Mouse (Mus musculus): ENCODE measurements around the gene Dek.

Dek gene

DNA sequence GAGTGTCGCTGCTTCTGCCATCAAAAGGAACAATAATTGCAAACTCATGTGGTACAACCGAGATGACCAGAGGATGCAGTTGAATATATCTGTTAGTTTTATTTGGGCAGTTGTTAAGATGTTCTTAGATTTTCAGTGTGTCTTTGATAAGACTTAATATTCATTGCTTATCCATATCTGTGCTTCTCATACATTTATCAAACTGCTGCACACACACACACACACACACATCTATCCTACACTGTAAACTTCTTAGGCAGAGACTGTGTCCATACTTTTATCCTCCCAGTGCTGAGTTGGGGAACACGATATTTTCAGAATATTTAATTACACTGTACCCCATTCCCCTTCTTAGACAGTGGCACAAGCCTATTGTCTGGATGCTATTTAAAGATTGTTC is 5.2 kb upstream of the Dek start:
- no peak for DNase-seq (ENCODE audit: low read depth, low spot score)

DNA sequence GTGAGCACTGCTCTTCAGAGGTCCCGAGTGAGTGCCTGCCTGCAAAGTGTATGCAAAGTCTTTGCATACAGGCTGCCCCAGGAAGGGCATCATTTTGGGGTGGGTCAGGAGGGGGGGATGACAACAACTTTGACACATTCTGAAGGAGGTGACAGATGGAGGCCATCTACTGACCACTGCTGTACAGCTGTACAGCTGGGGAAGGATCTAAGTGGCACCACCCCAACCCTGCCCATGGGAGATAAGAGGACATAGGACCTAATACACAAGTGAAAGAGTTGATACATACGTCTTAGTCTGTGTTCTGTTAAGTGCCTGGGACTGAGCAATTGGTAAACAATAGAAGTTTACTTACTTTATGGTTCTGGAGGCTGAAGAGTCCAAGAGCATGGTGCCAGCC is 3.2 kb upstream of the Dek start:
- DNase-seq (ENCODE audit: low read depth, low spot score): no peak

DNA sequence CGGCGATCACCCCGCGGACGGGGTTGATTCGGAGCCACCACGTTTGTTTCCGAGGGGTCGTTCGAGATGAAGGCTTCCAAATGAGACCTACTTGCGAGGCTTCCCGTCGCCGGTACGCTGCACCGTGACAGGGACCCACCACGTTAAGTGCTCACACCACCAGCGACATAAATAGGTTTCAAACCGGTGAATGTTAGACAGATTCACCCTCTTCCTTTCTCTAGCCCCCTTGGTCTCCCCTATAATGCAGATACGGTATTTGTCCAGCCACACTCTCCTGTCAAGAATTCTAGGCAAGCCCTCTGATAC is 533 bp upstream of the Dek start:
- DNase-seq (ENCODE audit: low read depth, low spot score): no peak

DNA sequence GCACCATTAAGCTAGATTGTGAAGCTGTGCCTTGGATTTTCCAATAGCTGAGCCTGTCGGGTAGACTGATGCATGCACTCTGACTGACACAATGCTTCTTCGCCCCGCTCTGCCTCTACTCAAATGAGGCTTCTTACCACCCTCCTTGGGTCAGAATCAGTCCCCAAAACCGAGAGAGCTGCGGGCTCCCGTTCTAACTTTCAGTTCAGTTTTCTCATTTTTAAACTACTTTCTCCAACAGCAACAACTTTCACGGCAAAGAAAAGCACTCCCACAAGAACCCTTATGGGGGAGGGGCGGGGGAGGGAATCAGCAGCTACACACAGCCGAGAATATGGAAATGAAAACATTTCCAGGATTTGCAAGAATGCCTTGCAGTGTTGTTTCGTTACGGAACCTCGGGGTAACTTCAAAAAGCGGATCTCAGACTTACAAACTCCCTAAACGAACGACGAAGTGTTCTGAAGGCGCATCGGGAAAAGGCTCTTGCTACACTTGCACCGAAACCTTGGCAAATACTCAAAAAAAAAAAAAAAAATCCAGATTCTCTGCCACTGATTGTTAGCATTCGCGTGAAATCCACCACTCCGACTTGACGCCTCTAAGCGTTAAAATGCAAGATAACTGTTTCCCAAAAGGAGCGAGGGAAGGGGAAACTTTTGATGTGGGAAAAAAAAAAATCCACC is 1.0 kb downstream of the Dek start:
- DNase-seq (ENCODE audit: low read depth, low spot score): peak; percentile 34

DNA sequence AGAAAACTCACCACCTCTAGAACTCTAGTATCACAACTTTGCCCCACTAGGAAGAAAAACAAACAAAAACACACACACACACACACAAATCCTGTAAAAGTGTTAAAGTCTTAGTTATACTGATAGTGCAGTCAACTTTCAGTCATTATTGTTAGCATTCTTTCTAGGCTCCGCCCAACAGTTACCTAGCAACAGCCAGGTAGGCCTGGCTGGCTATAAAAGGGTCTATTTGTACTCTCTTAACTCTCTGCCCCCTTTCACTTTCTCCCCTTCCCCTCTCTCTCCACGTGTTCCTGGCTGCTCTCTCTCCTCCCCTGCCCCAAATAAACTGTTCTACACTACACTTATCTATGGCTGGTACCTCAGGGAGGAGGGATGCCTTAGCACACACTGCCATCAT is 1.9 kb downstream of the Dek start:
- peak; percentile 25 for DNase-seq (ENCODE audit: low read depth, low spot score)

DNA sequence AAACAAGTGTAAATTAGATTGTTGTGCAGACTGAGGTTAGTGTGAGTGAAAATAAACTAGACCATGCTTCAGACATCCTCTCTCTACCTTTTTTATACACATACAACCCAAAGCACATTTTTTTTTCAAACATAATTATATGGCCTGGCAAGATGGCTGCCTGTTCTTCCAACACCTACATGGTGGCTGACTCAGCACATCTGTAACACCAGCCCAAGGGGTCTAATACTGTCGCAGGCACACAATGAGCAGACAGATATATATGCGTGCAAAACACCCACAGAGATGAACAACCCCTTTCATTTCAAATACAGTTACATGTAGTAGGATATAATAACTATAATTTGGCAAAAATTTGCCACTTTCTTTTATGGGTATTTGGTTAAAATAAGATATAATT is 5.4 kb downstream of the Dek start:
- no peak for DNase-seq (ENCODE audit: low read depth, low spot score)

DNA sequence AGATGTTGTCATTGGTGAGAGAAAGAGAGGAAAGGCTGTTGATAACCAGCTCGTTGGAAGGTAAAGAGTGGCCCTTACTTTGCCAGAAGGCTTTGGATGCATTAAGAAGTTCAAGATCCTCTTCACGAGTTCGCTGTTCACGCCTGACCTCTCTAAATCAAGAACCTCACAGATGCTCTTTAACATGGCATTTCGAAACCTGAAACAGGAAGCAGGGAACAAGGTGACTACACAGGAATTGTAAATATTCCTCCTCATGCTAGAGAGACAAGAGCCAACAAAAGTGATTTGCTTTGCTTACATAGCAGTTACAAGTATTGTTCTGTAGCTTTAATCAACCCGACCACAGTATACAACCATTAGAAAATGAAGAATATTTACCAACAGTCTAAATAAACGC is 6.7 kb downstream of the Dek start:
- DNase-seq (ENCODE audit: low read depth, low spot score): no peak

DNA sequence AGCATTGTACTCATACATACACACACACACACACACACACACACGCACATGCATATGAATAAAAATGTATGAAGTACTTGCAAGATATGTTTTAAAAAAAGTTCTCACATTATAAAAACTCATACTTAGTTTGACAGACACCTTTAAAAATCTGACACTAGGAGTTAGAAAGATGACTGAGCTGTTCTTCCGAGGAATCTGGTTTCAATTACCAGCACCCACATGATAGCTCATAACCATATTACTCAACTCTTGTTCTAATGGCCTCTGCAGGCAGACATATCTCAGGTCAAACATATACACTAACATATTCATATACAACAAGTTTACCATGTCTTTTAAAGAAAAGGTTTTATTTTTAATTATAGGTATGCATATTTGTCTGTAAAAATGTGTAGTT is 9.4 kb downstream of the Dek start:
- no peak for DNase-seq (ENCODE audit: low read depth, low spot score)

DNA sequence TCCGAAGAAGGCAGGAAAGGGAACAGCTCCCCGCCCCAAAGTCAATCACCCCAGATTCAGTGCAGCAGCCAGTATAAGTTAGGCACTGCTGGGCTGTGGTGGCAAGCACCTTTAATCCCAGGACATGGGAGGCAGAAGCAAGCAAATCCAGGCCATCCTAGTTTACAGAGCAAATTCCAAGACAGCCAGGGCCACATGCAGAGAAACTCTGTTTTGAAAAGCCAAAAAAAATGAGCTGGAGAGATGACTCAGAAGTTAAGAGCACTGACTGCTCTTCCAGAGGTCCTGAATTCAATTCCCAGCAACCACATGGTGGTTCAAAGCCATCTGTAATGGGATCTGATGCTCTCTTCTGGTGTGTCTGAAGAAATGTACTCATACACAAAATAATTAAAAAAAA is 12.2 kb downstream of the Dek start:
- no peak for DNase-seq (ENCODE audit: low read depth, low spot score)

DNA sequence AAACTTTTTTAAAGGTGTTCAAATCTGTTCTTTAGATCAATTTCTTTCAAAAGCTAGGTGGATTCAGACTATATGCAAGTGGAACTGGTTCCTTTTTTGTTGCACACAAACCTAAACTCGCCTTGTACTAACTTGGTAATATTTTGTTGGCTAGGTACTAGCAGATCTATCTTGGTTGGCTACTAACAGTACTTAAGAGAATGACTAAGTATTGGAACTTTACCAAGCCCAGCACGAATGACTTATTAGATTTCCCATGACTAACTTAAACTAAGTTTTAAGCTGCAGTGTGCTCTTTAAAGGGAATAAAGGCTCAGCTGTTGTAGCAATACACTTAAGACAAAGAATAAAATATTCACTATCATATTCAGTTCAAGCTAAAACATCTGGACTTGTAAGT is 16.7 kb downstream of the Dek start:
- no peak for DNase-seq (ENCODE audit: low read depth, low spot score)

DNA sequence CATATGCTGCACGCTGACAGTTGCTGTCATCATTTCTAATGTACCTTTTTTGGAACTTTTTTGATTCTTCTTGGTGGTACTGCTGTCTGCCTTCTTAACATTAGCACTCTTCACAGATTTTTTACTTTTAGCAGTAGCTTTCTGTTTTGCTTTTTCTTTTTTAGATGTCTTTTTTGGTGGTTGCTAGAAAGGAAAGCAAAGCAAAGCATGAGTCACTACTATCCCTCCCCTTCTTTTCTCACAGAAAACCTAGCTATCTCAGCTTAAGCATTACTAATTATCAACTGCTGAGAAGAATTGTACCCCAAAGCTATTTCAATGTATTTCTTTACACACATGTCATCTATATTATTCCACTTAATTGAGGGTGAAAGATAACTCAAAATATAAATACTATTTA is 17.6 kb downstream of the Dek start:
- no peak for DNase-seq (ENCODE audit: low read depth, low spot score)

DNA sequence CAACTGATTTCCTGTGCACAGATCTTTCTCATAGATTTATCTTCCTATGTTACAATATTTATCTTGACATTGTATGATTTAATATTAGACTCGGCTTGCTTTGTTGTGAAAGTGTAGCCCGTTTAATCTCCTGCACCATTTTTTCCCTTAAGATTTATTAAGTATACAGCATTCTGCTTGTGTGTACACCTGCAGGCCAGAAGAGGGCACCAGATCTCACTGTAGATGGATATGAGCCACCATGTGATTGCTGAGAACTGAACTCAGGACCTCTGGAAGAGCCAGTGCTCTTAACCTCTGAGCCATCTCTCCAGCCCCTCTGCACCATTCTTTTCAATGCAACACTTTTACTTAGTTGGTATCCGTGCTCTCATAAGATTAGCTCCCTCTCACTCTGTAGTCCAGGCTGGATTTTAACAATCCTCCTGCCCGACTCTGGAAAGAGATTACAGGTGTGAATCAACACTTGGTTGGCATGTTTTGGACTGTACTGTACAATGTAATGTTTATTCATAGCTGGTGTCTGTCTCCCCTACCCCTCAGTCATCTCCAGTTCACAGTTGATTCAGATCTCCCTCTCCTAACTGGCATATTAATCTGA is 25.0 kb downstream of the Dek start:
- DNase-seq (ENCODE audit: low read depth, low spot score): peak; percentile 37

DNA sequence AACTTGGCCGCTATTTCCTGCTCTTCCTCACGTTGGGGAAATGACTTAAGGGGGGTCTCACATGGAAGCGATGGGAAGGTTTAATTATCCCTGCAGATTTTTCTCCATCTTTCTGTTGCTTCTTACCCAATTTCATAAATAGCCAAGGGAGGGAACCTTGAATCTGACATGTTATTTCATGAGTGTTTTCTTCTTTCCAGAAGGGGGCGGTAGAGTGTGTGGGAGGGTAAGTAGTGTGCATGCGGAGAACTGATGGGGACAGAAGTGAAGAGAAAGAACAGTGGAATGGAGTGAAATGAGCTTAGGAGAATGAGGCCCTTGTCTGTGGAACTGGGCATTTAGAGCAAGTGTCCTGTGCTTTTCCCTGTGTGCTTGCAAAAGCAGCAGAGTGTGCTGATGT is 27.2 kb downstream of the Dek start:
- peak; percentile 31 for DNase-seq (ENCODE audit: low read depth, low spot score)

DNA sequence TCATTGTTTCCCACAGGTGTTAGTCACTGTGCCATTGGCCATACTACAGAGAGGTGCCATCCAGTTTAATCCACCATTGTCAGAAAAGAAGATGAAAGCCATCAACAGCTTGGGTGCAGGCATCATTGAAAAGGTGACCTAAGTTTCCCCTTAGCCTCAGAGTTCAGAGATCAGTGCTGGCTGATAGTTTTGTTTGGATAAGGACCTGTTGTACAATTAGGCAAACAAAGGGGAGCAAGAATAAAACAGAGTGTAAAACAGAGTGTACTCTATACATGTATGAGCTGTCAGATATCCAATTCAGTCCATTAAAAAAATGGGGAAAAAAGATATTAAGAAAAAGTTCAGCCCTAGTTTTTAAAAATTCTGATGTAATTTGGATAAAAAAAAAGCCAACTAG is 28.6 kb downstream of the Dek start:
- no peak for DNase-seq (ENCODE audit: low read depth, low spot score)

DNA sequence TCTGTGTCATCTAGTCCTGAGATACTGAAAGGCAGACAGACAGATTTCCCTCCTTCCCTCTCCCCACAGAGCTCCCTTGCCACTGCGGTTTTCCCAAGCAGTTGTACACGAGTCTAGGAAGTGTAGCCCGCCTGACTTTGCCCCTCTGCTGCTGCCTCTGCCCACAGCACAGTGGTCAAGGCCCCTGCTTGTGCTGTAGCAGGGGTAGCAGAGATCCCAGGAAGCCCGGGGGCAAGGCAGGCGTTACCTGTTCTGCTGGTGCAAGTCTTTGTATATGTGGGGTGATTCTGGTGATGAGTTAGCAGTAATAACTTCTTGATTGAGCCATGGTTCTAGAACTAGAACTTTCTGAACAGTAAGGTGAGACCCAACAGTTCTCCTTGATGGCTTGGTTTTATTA is 29.8 kb downstream of the Dek start:
- no peak for DNase-seq (ENCODE audit: low read depth, low spot score)

DNA sequence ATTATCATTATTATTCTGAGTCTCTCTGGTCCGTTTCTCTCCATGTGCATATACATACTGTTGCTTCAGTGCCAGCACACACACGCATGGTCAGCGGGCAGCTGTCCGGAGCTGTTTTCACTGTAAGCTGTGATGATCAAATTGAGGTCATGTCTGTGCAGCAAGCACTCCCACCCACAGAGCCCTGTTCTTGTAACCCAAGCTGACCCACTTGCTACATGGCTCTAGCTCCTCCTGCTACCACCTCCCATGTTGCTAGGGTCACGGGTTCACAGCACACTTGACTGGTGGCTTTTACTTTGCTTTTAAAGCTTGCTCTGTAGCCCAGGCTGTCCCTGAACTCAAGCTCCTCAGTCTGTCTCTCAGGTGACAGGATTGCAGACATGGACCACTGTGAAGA is 33.5 kb downstream of the Dek start:
- DNase-seq (ENCODE audit: low read depth, low spot score): no peak

DNA sequence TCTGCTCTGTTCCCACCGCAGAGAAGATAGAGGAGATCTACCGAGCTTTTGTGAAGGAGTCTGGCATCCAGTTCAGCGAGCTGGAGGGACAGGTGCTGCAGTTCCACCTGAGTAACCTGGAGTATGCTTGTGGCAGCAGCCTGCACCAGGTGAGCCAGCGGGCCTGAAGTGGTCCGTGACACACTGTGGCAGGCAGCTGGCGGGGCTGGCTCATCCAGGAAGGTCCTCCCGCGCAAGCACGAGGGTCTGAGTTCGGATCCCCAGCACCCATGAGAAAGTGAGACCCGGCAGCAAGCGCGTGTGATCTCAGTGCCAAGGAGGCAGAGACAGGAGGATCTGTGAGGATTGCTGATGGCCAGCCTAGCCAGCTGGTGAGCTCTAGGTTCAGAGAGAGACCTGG is 34.1 kb downstream of the Dek start:
- DNase-seq (ENCODE audit: low read depth, low spot score): no peak

DNA sequence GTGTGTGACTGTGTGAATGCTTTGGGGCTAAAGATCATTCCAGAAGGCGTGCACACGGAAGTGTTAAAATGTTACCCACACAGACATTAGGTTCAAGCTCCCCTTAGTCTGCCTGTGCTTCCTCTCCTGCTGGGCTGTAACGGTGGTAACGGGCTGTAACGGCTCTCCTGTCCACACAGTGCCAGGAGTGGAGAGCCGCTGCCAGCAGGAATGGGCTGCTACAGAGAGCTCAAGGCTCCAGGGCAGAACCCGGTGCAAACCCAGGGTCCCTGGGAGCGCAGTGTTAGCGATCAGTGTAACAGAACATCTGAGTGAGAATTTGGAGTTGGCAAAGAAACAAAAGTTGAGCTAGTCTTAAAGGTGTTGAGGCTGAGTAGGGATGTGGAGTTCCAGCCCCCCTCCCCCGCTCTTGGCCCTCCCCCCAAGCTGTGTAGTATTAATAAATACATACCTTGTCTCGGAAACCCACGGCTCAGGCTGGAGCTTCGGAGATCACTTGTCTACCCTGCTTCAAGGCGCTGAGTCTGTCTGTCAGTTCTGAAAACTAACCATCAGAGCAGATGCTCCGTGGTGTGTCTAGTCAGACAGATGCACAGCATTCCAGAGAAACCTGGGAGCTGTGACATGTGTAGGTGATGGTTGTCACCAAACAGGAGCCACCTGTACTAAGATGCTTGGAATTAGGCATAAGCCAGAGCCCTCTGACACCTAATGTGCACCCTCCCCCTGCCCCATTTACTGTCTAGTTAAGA is 35.5 kb downstream of the Dek start:
- no peak for DNase-seq (ENCODE audit: low read depth, low spot score)

DNA sequence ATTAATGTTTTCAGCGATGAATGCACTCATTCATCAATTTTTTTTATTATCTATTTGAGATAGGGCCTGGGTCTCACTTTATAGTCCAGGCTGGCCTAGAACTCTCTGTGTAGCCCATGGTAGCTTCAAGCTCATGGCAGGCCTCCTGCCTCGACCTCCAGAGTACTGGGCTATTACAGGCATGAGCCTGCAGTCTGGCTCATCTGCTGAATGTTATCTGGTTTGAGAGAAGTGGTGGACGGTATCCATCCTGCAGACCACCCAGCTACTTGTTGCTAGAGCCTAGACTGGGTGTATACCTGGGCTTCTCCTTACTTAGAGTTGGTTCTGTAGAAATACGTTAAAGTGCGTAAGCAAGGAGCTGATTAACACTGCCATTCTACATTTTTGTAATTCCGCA is 39.0 kb downstream of the Dek start:
- DNase-seq (ENCODE audit: low read depth, low spot score): no peak

DNA sequence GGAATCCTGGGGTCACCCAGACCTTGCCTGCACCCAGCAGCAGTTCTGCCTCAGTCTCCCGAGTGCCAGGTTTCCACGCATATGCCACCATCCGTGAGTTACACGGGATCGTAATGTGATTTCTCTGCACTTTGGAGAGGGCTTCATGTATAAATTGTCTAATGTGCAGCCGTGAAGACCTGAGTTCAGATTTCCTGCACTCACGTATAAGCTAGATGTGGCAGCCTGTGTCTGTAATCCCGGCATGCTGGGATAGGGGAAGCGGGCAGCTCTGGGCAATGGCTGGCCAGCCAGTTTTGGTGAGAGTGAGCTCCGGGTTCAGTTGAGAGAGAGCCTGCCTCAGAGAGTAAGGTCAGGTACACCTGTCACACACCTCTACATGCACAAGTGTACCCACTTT is 39.5 kb downstream of the Dek start:
- no peak for DNase-seq (ENCODE audit: low read depth, low spot score)

DNA sequence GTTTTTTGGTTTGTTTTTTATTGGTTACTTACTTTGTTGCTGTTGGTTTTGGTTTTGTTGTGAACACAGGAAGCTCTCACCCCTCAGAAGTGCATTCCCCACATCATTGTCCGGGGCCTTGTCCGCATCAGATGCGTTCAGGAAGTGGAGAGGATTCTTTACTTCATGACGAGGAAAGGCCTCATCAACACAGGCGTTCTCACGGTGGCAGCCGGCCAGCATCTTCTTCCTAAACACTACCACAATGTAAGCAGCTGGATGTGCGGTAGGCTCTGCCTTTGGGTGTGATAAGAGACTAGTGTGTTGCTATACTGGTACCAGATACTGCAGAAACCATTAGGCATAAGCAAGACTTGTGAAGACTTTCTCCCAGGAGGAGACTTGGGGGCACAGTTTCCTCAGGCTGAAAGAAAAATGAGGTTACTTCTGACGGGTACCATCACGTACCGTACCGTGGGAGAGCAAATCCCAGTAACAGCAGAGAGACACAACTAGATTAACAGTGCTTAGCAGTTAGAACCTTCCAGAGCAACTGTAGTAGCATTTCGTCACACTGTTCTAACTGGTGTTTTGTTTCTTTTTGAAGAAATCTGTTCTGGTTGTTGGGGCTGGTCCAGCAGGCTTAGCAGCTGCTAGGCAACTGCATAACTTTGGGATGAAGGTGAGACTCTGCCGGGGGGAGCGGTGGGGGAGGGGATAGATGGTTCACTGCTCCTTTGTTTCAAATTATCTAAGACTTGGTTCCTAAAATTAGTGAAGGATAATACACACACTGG is 41.8 kb downstream of the Dek start:
- DNase-seq (ENCODE audit: low read depth, low spot score): no peak

DNA sequence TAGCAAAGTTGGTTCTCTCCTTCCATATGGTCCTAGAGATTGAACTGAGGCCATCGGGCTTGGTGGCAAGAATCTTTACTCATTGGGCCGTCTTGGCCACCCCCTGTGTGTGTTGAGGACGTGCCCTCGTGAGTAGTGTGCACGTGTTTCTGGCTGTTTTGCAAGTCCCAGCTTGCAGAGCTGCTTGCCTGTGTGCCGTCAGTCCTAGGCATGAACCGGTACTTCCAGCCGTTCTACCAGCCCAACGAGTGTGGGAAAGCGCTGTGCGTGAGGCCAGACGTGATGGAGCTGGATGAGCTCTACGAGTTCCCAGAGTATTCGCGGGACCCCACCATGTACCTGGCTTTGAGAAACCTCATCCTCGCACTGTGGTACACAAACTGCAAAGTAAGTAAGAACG is 43.2 kb downstream of the Dek start:
- no peak for DNase-seq (ENCODE audit: low read depth, low spot score)

DNA sequence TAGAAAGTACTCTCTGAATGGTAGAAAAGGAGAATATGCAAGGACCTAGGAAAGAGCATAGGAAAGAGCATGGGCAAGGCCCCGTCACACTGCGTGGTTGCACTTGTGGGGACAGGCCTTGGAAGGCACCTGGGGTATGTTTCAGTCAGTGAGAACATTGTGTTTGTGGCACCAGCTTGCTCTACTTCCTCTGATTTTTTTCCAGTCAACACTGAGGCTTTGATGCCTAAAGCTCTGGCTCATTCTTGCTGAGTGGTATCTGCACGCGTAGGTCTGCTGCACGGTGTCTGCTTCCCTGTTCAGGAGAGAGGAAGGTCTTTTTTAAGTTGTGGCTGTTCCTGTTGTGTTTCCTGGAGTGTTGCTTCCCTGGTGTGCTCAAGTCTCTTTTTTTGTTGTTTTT is 49.2 kb downstream of the Dek start:
- no peak for DNase-seq (ENCODE audit: low read depth, low spot score)

Data from CD4-positive, CD25-positive, alpha-beta regulatory T cell, adult 2 months (primary cell).